Comparison of ENCODE assay signal across 13 mouse cellular contexts in genomic region chr2:148039351-148040235, GRCm38 (mm10). TPM values are rescaled to one million over a fixed set of nuclear protein-coding genes. Genes with fewer than 3 reads are reported as not detected.
DNase-seq lines count a peak whose midpoint lies in the region; ATAC-seq and TF ChIP-seq lines count a peak whose summit lies in the region.
"Had no signal": no experiment of that assay in that cellular context is flagged by ENCODE, and none has a peak within 500 bp of the region (broad histone marks: within the 10 kb centered on the region; RNA-seq: fewer than 3 reads in every experiment).

No protein-coding gene starts in this region.

- no peak overlapping the region for H3K27ac ChIP-seq in intestine, embryonic 15.5 days
- H3K27ac ChIP-seq: heart, adult 2 months had no signal

- no peaks in the 10 kb centered on the region for H3K36me3 ChIP-seq in E14TG2a.4 (ENCODE audit: insufficient read depth, low read length)
- H3K36me3 ChIP-seq in intestine, embryonic 15.5 days: no peaks in the 10 kb centered on the region

- 0 out of 2 replicates have a peak overlapping the region, but pooled peaks have one; percentile 22 for H3K9ac ChIP-seq in intestine, embryonic 15.5 days

- ATAC-seq in intestine, embryonic 15.5 days: no peak; the same call in 1 of the 2 replicates
- no peak for ATAC-seq in granulocyte monocyte progenitor cell, adult 5-6 weeks (replicated peaks; ENCODE audit: poor library complexity, severe bottlenecking)
- ATAC-seq: activated CD4-positive, CD25-positive, alpha-beta regulatory T cell, adult 4 months had no signal

- peak; percentile 14 to 47 for DNase-seq in cerebellum, postnatal 10 days
- no peak for DNase-seq in cerebellum, postnatal 25 days
- peak; percentile 27 for DNase-seq in lung, postnatal 14 days
- no peak for DNase-seq in left cerebral cortex, adult 18-20 months (ENCODE audit: low spot score in 2 of 2)
- no peak for DNase-seq in frontal cortex, postnatal 36 days (ENCODE audit: low spot score in 2 of 2)
- DNase-seq: spleen, adult 18-20 months had no signal

- peak overlapping the region; percentile 60 for H3K4me3 ChIP-seq in E14TG2a.4 (replicated peaks; ENCODE audit: low read length)
- peak overlapping the region; percentile 28 for H3K4me3 ChIP-seq in intestine, embryonic 15.5 days (replicated peaks)
- H3K4me3 ChIP-seq: heart, adult 2 months had no signal

- H3K27me3 ChIP-seq in E14TG2a.4 (ENCODE audit: insufficient read depth, low read length): peaks cover 99% of the 10 kb centered on the region
- H3K27me3 ChIP-seq in intestine, embryonic 15.5 days (replicated peaks): peaks cover 95% of the 10 kb centered on the region

- no peaks in the 10 kb centered on the region for H3K9me3 ChIP-seq in E14TG2a.4 (ENCODE audit: low read length)
- H3K9me3 ChIP-seq in intestine, embryonic 15.5 days: no peaks in the 10 kb centered on the region

- peaks cover 64% of the 10 kb centered on the region for H3K4me1 ChIP-seq in E14TG2a.4 (replicated peaks; ENCODE audit: low read depth, low read length)
- peaks cover 7% of the 10 kb centered on the region; the same call in 1 of the 2 replicates for H3K4me1 ChIP-seq in intestine, embryonic 15.5 days (replicated peaks)

- no peak for TF ChIP-seq CTCF in E14TG2a.4 (conservative IDR thresholded peaks at IDR 0.05; ENCODE audit: low read length)

- peak overlapping the region; percentile 46 for H3K4me2 ChIP-seq in intestine, embryonic 15.5 days (replicated peaks)

- WGBS in intestine, embryonic 15.5 days: 2% methylated on average over 53 of the region's 53 CpGs

RNA-seq across cellular contexts. Expression of gene Foxa2, which starts 7.2 kb away (rescaled TPM):
- 5.4 and 5.8 TPM in 2 replicates for polyA plus RNA-seq in intestine, embryonic 15.5 days (2015; fragmentation: Nextera tagmentation; extraction: Ambion mirVana)
- not detected for total RNA-seq in left cerebral cortex, adult 18-20 months (2021)
- not detected in 2 replicates for total RNA-seq in granulocyte monocyte progenitor cell, adult 5-6 weeks (2014; fragmentation: Nextera tagmentation)
- not detected in 2 replicates for total RNA-seq in granulocyte monocyte progenitor cell, adult 5-6 weeks (2017)
- total RNA-seq: heart, adult 2 months; megakaryocyte progenitor cell, adult 5-6 weeks had no signal
- polyA plus RNA-seq: activated CD4-positive, CD25-positive, alpha-beta regulatory T cell, adult 4 months; cortical plate, adult 2 months had no signal

Comparison
In these comparisons a context has a peak if more than half of its experiments do, and no peak if none do; other contexts are left out.
1. DNase-seq: peak in cerebellum, postnatal 10 days (2 of 2) and lung, postnatal 14 days (single experiment); none in cerebellum, postnatal 25 days (0 of 2), left cerebral cortex, adult 18-20 months (0 of 2) and frontal cortex, postnatal 36 days (0 of 2).